Mouse (Mus musculus) spleen, adult 2 months (tissue): ENCODE measurements at regions not wholly inside any gene's neighbourhood (a gene's known extent, or its start where the extent isn't known, plus 50 kb on each side); places are given as distances from the start of the nearest gene placed in this dataset.

Experiments used
- CTCF ChIP-seq: fragments of 200-500 bp; IDR thresholded peaks from 2 replicates; pipeline ENCODE4 v1.5.1; 2011; ENCODE audit warnings: mild to moderate bottlenecking, inconsistent platforms; ENCODE audit not compliant: insufficient read depth, insufficient read length, insufficient replicate concordance; ENCODE audit errors: extremely low read depth
- POLR2A ChIP-seq: fragments of 200-500 bp; IDR thresholded peaks from 2 replicates; pipeline ENCODE4 v1.6.1; 2011; ENCODE audit warnings: low read depth, low read length, inconsistent platforms

- TF ChIP-seq POLR2A (no peak), CTCF (no peak)
Measured at GRCm38 (mm10) chr12:106861638-106862037, 626.8 kb upstream of the 3110018I06Rik start.
